Mouse (Mus musculus) C2C12 (cell line): ENCODE measurements around the gene Pfkl.

ENCODE experiments used
- CEBPB ChIP-seq: IDR thresholded peaks from one replicate; pipeline ENCODE4 v1.6.1; 2011; ENCODE audit warnings: low read depth, mild to moderate bottlenecking, control low read depth, moderate library complexity
- CTCF ChIP-seq: IDR thresholded peaks from one replicate; pipeline ENCODE4 v1.5.1; 2011; ENCODE audit not compliant: control insufficient read depth, insufficient read depth, insufficient read length
- FOSL1 ChIP-seq: IDR thresholded peaks from one replicate; pipeline ENCODE4 v1.8.0; 2011; ENCODE audit warnings: mild to moderate bottlenecking, low read length; ENCODE audit not compliant: poor library complexity, insufficient read depth, severe bottlenecking
- MAX ChIP-seq: IDR thresholded peaks from one replicate; pipeline ENCODE4 v1.6.1; 2011; ENCODE audit warnings: mild to moderate bottlenecking, control low read depth
- MYOD1 ChIP-seq: IDR thresholded peaks from one replicate; pipeline ENCODE4 v1.6.1; 2011; ENCODE audit warnings: low read depth; ENCODE audit not compliant: control insufficient read depth, insufficient read length
- MYOG ChIP-seq: IDR thresholded peaks from one replicate; pipeline ENCODE4 v1.6.1; 2011; ENCODE audit not compliant: control insufficient read depth, insufficient read length; ENCODE audit errors: extremely low read depth
- USF1 ChIP-seq: IDR thresholded peaks from one replicate; pipeline ENCODE4 v1.6.1; 2011; ENCODE audit warnings: low read depth, mild to moderate bottlenecking, control low read depth, moderate library complexity

DNA sequence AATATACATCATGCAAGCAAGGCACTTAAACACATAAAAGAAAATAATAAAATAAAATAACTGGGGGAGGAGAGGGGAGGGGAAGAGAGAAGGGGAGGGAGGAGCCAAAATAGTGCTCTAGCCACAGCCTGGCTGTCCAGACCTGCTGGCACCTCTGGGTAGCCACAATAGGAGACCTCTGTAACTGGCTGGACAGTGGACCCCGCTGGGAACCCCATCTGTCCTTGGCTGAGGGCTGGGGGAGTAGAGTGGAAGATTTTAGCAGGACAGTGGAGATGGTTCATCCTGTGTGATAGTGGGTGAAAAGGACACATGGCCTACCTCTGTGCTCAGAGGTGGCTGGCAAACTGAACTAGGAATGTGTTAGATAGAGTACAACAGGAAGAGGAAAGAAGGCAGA, 34.6 kb upstream of the Pfkl start:
- no peak for TF ChIP-seq CTCF
- no peak for TF ChIP-seq USF1
- TF ChIP-seq MAX = no peak
- no peak for TF ChIP-seq MYOG
- TF ChIP-seq FOSL1 = no peak
- no peak for TF ChIP-seq CEBPB
- no peak for TF ChIP-seq MYOD1
